Comparison of ENCODE assay signal across 1 mouse cellular context in genomic region chr6:86472100-86472955, GRCm38 (mm10).
TF ChIP-seq lines count a peak whose summit lies in the region.

No protein-coding gene starts in this region.

TF ChIP-seq in MEL, 35 proteins besides CTCF, POLR2A, EP300 and RAD21 (continued from another document):
- TF ChIP-seq TAL1 (IDR thresholded peaks at IDR 0.05; ENCODE audit: low read length) = no peak
- no peak for TF ChIP-seq MYB (IDR thresholded peaks at IDR 0.05; ENCODE audit: low read depth, low read length)
- TF ChIP-seq POLR2AphosphoS2 (IDR thresholded peaks at IDR 0.05; ENCODE audit: low read length) = 0 out of 2 replicates have a peak, but pooled peaks have one; percentile 57
- TF ChIP-seq ZMIZ1 (IDR thresholded peaks at IDR 0.05; ENCODE audit: low read depth, low read length) = peak; percentile 96
- peak; percentile 91 for TF ChIP-seq E2F4 (IDR thresholded peaks at IDR 0.05; ENCODE audit: borderline replicate concordance, low read depth, low read length)
- TF ChIP-seq ZKSCAN1 (IDR thresholded peaks at IDR 0.05; ENCODE audit: low read depth, low read length) = no peak
- TF ChIP-seq JUND (IDR thresholded peaks at IDR 0.05; ENCODE audit: low read depth, low read length) = peak; percentile 70
- TF ChIP-seq MAZ (IDR thresholded peaks at IDR 0.05; ENCODE audit: low read depth, low read length) = peak; percentile 94
- TF ChIP-seq CHD2 (IDR thresholded peaks at IDR 0.05; ENCODE audit: low read length) = peak; percentile 82
- TF ChIP-seq NRF1 (IDR thresholded peaks at IDR 0.05; ENCODE audit: insufficient read depth, low read depth, low read length, poor library complexity, severe bottlenecking) = peak; percentile 92
- TF ChIP-seq USF2 (IDR thresholded peaks at IDR 0.05; ENCODE audit: borderline replicate concordance in 1 of 2, insufficient read depth in 1 of 2, low read depth in 1 of 2, low read length in 2 of 2) = peak; percentile 79 to 95
- peak; percentile 87 for TF ChIP-seq ETS1 (IDR thresholded peaks at IDR 0.05; ENCODE audit: low read depth, low read length)
- peak; percentile 88 for TF ChIP-seq BHLHE40 (IDR thresholded peaks at IDR 0.05; ENCODE audit: borderline replicate concordance, low read depth, low read length)
- peak; percentile 93 for TF ChIP-seq TBP (IDR thresholded peaks at IDR 0.05; ENCODE audit: low read depth, low read length)
- TF ChIP-seq MXI1 (IDR thresholded peaks at IDR 0.05; ENCODE audit: low read depth, low read length) = peak; percentile 92
- no peak for TF ChIP-seq ZNF384 (IDR thresholded peaks at IDR 0.05; ENCODE audit: low read depth, low read length)
- peak; percentile 65 for TF ChIP-seq TCF12 (IDR thresholded peaks at IDR 0.05; ENCODE audit: low read depth, low read length)
- peak; percentile 73 for TF ChIP-seq SMC3 (IDR thresholded peaks at IDR 0.05; ENCODE audit: low read depth, low read length)
- no peak for TF ChIP-seq MEF2A (IDR thresholded peaks at IDR 0.05; ENCODE audit: extremely low read depth, insufficient replicate concordance, low read depth, low read length, poor library complexity, severe bottlenecking)
- no peak for TF ChIP-seq GABPA (IDR thresholded peaks at IDR 0.05; ENCODE audit: low read depth, low read length)
